Mouse (Mus musculus): Measurements from ENCODE around the gene Ndufs1. TPM values are rescaled to one million over a fixed set of nuclear protein-coding genes. Genes with fewer than 3 reads are reported as not detected.

Ndufs1 gene
- 134 and 137 TPM in 2 replicates for polyA plus RNA-seq (2012; rRNA removed)

GRCm38 (mm10) chr1:63176604-63177421 lies at the start of gene Ndufs1, which contains the start of gene Eef1b2:
Gene Ndufs1 (minus strand): TSS chr1:63176833.
Gene Eef1b2 (plus strand): TSS chr1:63176825.
- DNase-seq (ENCODE audit: extremely low spot score in 1 of 2, low spot score in 1 of 2), result peak; percentile 96 to 99

- no peak for DNase-seq (ENCODE audit: extremely low spot score in 1 of 2, low spot score in 1 of 2)
Measured at GRCm38 (mm10) chr1:63225890-63226289, 49.3 kb upstream of the Ndufs1 start.

GRCm38 (mm10) chr1:63225009-63225408 lies 48.4 kb upstream of the Ndufs1 start:
- no peak for DNase-seq (ENCODE audit: extremely low spot score in 1 of 2, low spot score in 1 of 2)

- no peak for DNase-seq (ENCODE audit: extremely low spot score in 1 of 2, low spot score in 1 of 2)
Measured at GRCm38 (mm10) chr1:63219277-63219676, 42.6 kb upstream of the Ndufs1 start.

- no peak for DNase-seq (ENCODE audit: extremely low spot score in 1 of 2, low spot score in 1 of 2)
Measured at GRCm38 (mm10) chr1:63214631-63215030, 38.0 kb upstream of the Ndufs1 start.

GRCm38 (mm10) chr1:63214271-63214558 lies 37.6 kb upstream of the Ndufs1 start, which contains the start of gene Gpr1:
Gene Gpr1 (minus strand): TSS chr1:63214543.
- no peak for DNase-seq (ENCODE audit: extremely low spot score in 1 of 2, low spot score in 1 of 2)

- peak in 1 of 2 experiments; percentile 28 for DNase-seq (ENCODE audit: extremely low spot score in 1 of 2, low spot score in 1 of 2)
Measured at GRCm38 (mm10) chr1:63213478-63214270, 37.0 kb upstream of the Ndufs1 start.

- DNase-seq (ENCODE audit: extremely low spot score in 1 of 2, low spot score in 1 of 2), result no peak
Measured at GRCm38 (mm10) chr1:63209861-63210529, 33.4 kb upstream of the Ndufs1 start.

- DNase-seq (ENCODE audit: extremely low spot score in 1 of 2, low spot score in 1 of 2), result no peak
Measured at GRCm38 (mm10) chr1:63207607-63208006, 31.0 kb upstream of the Ndufs1 start.

- DNase-seq (ENCODE audit: extremely low spot score in 1 of 2, low spot score in 1 of 2), result no peak
Measured at GRCm38 (mm10) chr1:63204660-63205394, 28.2 kb upstream of the Ndufs1 start.

GRCm38 (mm10) chr1:63203950-63204659 lies 27.5 kb upstream of the Ndufs1 start:
- peak in 1 of 2 experiments; percentile 62 for DNase-seq (ENCODE audit: extremely low spot score in 1 of 2, low spot score in 1 of 2)

- no peak for DNase-seq (ENCODE audit: extremely low spot score in 1 of 2, low spot score in 1 of 2)
Measured at GRCm38 (mm10) chr1:63203471-63203870, 26.8 kb upstream of the Ndufs1 start.

GRCm38 (mm10) chr1:63201672-63202071 lies 25.0 kb upstream of the Ndufs1 start:
- no peak for DNase-seq (ENCODE audit: extremely low spot score in 1 of 2, low spot score in 1 of 2)

GRCm38 (mm10) chr1:63200322-63200721 lies 23.7 kb upstream of the Ndufs1 start:
- DNase-seq (ENCODE audit: extremely low spot score in 1 of 2, low spot score in 1 of 2), result no peak

GRCm38 (mm10) chr1:63199387-63199786 lies 22.8 kb upstream of the Ndufs1 start:
- DNase-seq (ENCODE audit: extremely low spot score in 1 of 2, low spot score in 1 of 2), result no peak

- no peak for DNase-seq (ENCODE audit: extremely low spot score in 1 of 2, low spot score in 1 of 2)
Measured at GRCm38 (mm10) chr1:63195848-63196512, 19.3 kb upstream of the Ndufs1 start.

- DNase-seq (ENCODE audit: extremely low spot score in 1 of 2, low spot score in 1 of 2), result no peak
Measured at GRCm38 (mm10) chr1:63192306-63193065, 15.9 kb upstream of the Ndufs1 start.

- no peak for DNase-seq (ENCODE audit: extremely low spot score in 1 of 2, low spot score in 1 of 2)
Measured at GRCm38 (mm10) chr1:63190851-63191250, 14.2 kb upstream of the Ndufs1 start.

- no peak for DNase-seq (ENCODE audit: extremely low spot score in 1 of 2, low spot score in 1 of 2)
Measured at GRCm38 (mm10) chr1:63188536-63188935, 11.9 kb upstream of the Ndufs1 start.

All from frontal cortex, adult 2 months (tissue).